Mouse (Mus musculus): ENCODE results near the gene Pth1r. TPM values are rescaled to one million over a fixed set of nuclear protein-coding genes. Genes with fewer than 3 reads are reported as not detected.
A peak's percentile ranks its signal among the peaks of the same experiment; 100 is the strongest.

Pth1r gene
- 1 to 10 TPM; 6.4 to 8.3 TPM for total RNA-seq (2021)
- long read RNA-seq, experiment 1, transcript Pth1r-202 (15 exons, 2,219 nt) = major isoform, 6 of 20 reads
- long read RNA-seq, experiment 1, partial matches to known transcripts = 9 of 20 reads
- long read RNA-seq, experiment 1, other reads (novel, unspliced or antisense) = 4 of 20 reads
- long read RNA-seq, experiment 2, transcript Pth1r-202 (15 exons, 2,219 nt) = major isoform, 6 of 11 reads
- long read RNA-seq, experiment 2, partial matches to known transcripts = 1 of 11 reads
- long read RNA-seq, experiment 2, other reads (novel, unspliced or antisense) = 1 of 11 reads

DNA sequence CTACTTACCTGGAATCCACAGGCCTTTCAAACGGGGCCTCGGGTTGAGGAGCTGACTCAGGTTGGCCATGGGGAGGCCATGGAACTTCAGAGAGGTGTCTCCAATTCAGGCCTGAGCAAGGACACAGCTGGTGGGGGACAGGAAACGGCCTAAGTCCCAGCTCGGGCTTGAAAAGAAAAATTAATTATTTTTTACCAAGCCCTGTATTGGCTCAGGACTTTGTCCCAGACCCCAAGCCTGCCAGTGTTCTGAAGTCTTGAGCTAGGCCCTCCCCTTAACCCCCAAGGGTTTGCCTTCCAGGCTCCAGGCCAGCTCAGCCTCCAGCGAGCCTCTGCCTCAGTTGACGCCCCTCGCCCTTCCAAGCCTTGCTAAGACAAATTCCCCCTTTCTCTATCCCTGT, at the start of gene Pth1r:
Gene Pth1r, minus strand, starts transcription at position 185 of the 400 bp plus-strand sequence.
- no peak for DNase-seq (ENCODE audit: low spot score in 2 of 2)
- intact Hi-C loops (cut with DNase I) = no loop called here

DNA sequence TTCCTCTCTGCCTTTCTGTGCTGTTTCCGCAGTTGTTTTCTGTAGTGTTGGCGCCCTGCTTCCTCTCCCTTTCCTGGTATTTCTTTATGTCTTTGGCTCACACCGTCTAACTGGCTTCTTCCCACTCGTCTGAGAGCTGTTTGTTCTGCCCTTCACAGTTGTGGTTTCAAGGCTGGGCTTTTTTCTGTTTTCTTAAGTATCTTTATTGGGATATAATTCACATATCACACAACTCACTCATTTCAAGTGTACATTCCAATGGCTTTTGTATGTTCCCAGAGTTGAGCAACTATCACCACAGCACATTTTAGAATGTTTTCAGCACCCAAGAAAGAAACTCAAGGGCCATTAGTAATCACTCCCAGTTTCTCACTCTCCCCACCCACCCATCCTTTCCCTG, 43.5 kb upstream of the Pth1r start:
- intact Hi-C loops (cut with DNase I) = no loop called here
- DNase-seq (ENCODE audit: low spot score in 2 of 2) = no peak

DNA sequence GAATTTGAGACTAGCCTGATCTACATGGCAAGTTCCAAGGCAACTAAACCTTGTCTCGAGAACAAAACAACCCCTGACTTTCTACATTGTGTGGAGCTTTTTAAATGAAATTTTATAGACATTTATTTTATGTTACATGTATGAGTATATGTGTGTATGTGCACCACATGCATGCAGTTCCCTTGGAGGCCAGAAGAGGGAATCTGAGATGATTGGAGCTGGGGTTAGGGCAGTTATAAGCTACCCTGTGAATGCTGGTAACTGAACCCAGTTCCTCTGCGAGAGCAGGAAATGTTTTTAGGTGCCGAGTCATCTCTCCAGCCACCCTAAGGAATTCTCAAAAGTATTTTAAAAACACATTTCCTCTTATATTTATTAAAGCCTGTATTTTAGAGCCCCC, 41.2 kb upstream of the Pth1r start:
- intact Hi-C loops (cut with DNase I) = no loop called here
- DNase-seq (ENCODE audit: low spot score in 2 of 2) = no peak

DNA sequence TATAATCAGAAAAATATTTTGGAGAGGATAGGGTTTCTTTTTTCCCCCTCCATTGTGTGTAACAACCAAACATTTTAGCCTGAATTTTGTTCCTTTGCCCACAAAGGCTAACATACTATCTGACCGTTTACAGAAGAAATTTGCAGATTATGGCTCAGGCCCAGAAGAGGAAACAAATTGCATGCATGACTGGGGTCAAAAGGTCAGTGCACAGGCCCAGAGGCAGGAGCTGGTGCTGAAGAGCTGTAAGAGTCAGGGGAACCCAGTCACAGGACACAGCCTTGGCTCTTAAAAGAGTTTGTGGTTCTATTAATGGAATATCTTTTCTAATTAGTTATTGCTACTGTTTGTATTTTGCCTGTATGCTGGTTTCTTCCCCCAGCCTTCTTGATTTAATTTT, 36.7 kb upstream of the Pth1r start:
- intact Hi-C loops (cut with DNase I) = loop anchor here (5.0 kb wide), 1 partner anchor 371 kb away; no protein-coding TSS in a partner anchor
- no peak for DNase-seq (ENCODE audit: low spot score in 2 of 2)

DNA sequence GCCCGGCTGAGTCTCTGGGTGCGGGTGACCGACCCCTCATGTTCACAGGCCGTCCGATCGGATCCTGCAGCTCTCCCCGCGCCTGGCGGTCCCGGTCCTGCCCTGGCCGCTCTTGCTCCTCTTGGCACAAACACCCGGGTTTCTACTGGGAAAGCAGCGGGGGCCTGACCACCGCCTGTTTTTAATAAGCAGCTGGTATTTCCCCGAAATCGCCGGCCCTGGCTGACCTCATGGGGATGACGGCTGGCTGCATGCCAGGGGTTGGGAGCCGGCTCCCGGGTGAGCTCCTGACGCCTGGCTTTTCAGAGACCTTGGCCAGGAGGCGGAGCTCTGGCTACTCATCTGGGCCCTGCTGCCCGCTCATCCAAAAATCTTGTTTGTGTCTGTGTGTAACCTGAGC, 34.8 kb upstream of the Pth1r start:
- peak; percentile 68 to 80 for DNase-seq (ENCODE audit: low spot score in 2 of 2)
- intact Hi-C loops (cut with DNase I) = loop anchor here (2.0 to 5.0 kb wide), 3 partner anchors 65 to 369 kb away; no protein-coding TSS in a partner anchor

DNA sequence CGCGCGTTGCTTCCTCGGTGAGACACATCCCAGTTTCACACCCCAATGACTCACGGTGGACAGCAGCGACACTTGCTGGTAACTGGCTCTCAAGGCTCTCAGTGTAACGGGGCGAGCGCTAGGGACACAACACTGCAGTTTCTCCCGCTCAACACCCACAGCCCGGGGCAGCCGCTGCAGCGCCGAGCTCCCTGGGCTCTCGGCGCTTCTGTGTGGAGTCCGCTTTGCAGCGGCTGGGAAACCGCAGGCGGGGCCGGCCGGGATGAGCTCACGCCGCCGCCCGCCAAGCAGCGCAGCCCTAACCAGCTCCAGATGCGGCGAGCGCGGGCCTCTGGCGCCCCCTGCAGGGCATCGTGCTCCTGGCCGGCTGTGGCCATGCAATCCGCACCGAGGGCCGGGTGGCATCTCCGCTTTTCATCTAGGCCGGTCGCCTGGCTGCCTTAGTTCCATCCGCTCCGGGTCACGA, 34.3 kb upstream of the Pth1r start:
- peak; percentile 94 to 95 for DNase-seq (ENCODE audit: low spot score in 2 of 2)
- intact Hi-C loops (cut with DNase I) = loop anchor here (2.0 to 5.0 kb wide), 3 partner anchors 64 to 369 kb away; no protein-coding TSS in a partner anchor

DNA sequence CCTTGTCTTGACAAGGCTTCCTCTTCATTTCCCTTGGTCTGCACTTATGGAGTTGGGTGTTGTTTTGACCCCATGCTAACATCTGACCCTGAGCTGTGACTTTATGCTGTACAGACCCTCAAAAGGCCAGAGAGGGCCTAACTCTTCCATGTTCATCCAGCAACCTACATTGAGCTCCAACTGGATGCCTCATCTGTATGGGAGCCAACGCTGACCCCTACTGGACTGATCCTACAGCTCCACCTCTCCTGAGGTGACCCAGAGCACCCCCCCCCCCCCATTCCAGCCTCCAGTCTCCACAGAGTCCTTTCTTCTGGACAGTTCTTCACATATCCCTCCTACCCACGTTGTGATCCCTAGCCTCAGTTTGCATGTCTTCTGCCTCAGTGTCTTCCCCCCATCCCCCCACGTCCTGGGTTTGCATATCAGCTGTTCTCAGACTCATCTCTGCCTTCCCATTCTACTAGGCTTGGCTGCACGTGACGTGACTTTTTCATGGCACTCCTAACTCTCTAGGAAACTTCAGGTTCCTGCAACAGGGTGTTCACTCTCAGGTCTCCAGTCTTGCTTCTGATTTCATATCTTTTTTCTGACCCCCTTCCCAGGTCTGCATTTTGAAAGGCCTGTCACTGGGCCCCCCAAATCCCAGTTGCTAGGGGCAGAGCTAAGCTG, 32.4 kb upstream of the Pth1r start:
- DNase-seq (ENCODE audit: low spot score in 2 of 2) = no peak
- intact Hi-C loops (cut with DNase I) = no loop called here

DNA sequence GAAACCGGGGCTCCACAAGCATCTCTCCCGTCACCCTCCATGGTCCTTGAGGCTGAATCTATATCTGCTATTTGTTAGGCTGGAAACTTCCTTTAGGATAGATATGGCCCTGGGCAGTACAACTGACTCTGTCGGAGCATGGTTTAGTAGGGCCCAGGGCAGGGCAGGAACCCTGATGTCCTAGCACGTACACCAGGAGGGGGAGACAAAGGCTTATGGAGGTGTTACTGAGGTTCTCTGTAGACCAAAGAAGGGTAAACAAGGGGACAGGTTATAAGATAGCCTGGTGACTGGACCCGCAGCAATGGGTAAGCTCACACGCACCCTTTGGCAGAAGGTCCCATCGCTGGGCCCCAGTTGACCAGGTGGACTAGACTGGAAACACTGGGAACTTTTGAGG, 31.6 kb upstream of the Pth1r start:
- intact Hi-C loops (cut with DNase I) = no loop called here
- no peak for DNase-seq (ENCODE audit: low spot score in 2 of 2)

DNA sequence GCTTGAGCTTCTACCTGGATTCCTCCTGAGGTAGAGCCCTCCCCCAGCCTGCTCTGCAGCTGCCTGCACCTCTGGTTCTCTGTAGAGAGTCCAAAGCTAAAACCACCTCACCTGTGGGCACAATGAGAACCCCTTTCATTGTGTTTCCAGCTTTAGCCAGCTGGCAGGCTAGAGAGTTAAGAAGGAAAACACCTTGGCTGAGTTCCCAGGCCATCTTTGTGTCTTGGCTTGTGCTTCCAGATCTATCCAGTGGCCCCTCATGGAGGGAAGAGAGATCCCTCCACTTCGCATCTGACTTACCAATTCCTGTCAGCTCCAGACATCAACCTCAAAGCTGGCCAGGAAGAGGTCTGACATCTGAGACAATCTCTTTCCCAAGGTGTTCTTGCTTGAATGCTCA, 31.2 kb upstream of the Pth1r start:
- intact Hi-C loops (cut with DNase I) = no loop called here
- no peak for DNase-seq (ENCODE audit: low spot score in 2 of 2)

DNA sequence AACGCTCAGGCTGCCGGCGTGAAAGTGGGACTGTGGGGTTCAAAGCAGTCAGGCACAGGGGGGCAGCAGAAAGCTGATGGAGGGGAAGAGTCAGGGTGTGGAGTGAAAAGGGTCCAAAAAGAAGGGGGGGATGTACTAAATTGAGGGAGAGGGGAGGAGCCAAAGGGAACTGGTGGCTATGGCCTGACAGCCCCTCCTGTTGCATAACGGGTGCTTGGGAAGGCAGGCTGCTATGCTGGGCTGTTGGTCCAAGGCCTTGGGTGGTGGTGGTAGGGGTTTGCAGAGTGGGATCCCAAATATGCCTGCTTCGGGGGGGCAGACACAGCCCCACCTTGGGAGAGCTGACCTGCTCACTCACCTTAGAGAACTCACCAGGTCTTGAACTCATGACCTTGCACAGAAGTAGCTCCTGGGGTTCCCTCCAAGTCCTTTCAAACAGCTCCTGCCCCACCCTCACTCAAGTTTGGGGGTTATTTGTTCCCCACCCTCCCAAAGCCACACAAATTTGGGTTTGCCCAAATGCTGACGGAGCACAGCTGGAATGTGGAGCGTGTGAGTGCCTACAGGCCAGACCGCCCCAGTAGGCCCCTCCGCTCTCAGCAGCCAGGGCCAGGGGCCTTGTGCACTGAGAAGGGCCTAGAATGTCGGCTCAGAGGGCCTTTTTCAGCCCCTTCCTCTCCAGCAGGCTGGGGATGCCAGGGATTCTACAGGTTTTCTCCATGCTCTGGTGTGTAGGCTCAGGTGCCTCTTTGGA, 28.5 kb upstream of the Pth1r start:
- DNase-seq (ENCODE audit: low spot score in 2 of 2) = no peak
- intact Hi-C loops (cut with DNase I) = no loop called here

DNA sequence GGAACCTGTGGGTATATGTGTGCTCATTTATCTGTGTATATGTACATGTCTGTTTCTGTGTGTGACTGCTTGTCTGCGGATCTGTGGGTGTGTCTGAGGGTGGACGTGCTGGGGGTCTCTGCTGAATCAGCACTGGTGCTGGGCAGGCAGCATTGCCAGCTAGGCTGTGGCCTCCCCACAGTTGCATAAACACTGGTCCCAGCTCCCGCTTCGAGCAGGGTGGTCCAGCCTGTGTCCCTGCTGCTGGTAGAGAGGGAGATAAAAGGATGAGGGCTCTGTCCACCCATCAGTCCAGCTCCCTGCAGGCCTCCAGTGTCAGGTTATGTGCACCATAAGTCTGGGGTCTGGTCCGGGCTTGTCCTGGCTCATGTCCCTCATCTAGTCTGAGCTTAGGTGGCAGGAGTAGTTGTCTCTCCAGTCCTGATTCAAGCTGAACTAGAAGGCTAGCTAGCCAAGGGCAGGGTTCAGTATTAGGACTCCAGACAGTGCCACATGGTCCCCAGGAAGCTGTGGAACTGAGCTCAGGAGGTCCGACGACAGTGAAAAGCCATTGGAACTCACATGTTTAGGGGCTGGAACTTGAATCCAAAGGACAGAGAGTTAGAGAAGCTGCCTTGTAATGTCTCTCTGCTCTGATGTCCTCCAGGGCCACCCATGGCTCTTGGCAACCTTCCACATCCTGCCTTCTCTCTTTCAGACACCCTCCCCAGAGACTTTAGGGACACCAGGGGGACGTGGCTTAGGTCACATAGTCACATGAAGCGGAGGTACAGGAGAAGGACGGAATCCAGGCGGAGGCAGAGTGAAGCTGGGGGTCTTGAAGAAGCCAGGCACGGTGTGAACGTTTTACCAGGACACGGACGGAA, 27.7 kb upstream of the Pth1r start:
- intact Hi-C loops (cut with DNase I) = no loop called here
- DNase-seq (ENCODE audit: low spot score in 2 of 2) = no peak

DNA sequence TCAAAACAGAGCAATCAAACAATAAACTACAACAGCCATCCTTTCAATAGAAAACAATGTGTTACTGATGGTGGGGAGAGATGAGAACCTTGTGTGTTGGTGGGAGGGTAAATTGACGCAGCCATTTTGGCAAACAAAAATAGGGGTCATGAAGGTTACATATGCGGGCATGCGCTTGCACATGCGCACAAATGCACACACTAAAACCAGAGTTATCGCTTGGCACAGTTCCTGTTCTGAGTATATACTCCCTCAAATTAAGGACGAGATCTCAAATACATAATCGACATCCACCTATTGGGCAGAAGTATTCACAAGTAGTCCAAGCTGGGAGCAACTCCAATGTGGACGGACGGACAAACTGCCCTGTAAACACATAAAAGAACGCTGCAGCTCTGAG, 25.4 kb upstream of the Pth1r start:
- intact Hi-C loops (cut with DNase I) = no loop called here
- DNase-seq (ENCODE audit: low spot score in 2 of 2) = no peak

DNA sequence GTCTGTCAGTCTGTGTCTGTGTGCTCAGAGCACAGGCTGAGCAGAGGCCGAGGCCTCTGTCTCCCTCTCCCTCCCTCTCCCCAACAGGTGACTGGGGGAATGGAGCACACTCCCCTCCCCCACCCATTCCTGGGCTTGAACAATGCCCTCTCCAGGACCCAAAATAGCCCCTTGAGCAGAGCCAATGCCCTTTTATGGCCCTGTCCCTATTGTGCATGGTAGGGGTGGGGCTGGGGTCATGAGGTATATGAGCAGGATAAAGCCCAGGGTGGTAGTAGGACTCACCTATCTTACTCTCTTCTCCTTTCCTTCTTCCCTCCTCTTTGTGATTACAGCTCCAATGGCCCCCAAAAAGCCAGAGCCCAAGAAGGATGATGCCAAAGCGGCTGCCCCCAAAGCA, 16.5 kb upstream of the Pth1r start:
- intact Hi-C loops (cut with DNase I) = no loop called here

DNA sequence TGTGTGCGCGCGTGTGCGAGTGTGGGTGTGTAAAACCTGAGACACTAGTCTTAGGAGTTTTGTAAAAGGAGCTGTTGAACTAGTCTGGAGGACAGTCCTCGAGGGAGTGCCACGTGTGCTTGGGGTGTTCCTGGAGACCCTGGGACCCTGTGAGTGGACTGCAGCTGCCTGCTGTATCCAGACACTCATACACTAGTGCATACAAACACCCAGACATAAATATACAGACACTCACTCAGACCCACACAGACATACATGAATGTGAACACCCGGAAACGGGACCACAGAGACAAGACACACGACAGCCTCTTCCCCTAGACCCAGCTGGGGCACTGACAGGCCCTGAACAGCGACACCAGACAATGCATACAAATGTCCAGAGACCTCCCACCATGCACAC, 15.8 kb upstream of the Pth1r start:
- intact Hi-C loops (cut with DNase I) = no loop called here
- DNase-seq (ENCODE audit: low spot score in 2 of 2) = no peak

More for the DNA sequence above, 16.5 kb upstream of the Pth1r start:
- DNase-seq (ENCODE audit: low spot score in 2 of 2) = no peak

DNA sequence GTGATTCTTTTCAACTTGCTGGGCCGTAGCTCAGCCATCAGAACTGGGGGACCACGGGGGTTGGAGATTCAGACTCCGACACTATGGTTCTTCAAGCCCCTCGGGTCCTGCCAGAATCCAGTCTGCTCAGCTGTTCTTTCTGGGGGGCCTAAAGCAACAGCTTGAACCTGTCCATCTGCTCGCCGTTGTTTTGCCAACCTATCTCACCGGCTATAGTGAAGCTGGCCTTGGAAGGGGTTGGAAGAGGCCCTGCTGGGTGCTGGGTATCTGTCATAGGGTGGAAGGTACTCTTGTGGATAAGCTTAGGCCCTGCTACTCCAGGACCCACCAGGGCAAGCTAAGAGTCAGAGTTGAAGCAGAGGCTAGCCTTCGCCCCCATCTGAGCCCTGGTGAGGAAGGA, 13.9 kb upstream of the Pth1r start:
- intact Hi-C loops (cut with DNase I) = no loop called here
- DNase-seq (ENCODE audit: low spot score in 2 of 2) = no peak

DNA sequence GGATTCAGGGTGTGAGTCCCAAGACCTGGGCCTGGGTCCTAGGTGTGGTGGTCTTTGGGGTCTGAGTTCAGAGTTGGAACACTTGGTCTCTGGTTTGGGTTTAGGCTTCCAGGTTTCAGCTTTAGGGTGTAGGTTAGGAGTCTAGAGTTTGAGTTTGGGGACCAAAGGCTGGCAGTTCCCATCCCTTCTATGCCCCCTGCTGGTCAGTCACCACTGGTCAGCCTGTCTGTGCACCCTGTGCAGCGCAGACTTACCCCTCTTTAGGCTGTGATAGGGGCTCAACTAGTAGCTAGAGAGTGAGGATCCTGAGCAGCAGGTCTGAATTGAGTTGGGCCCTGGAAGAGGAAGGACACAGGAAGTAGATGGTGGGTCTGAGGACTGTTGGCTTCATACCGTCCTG, 12.3 kb upstream of the Pth1r start:
- peak in 1 of 2 experiments; percentile 53 for DNase-seq (ENCODE audit: low spot score in 2 of 2)
- intact Hi-C loops (cut with DNase I) = no loop called here

DNA sequence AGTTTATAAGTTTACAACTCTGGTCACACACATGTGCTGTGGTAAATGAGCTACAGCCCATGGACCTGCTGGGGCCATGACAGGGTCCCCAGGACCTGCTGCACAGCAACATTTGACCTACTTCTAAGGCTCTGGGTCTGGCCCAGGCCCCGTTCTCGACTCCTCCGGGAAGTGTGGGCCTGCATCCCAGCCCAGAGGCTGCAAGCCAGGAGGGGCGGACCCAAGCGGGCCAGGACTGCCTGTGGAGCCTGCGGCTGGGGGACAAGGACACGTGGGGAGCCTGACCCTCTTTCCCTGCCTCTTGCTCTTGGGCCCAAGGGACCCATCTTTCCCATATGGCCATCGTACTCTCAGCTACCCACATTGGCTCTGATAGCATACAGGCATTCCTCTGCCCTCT, 11.7 kb upstream of the Pth1r start:
- intact Hi-C loops (cut with DNase I) = no loop called here
- peak; percentile 31 to 41 for DNase-seq (ENCODE audit: low spot score in 2 of 2)

DNA sequence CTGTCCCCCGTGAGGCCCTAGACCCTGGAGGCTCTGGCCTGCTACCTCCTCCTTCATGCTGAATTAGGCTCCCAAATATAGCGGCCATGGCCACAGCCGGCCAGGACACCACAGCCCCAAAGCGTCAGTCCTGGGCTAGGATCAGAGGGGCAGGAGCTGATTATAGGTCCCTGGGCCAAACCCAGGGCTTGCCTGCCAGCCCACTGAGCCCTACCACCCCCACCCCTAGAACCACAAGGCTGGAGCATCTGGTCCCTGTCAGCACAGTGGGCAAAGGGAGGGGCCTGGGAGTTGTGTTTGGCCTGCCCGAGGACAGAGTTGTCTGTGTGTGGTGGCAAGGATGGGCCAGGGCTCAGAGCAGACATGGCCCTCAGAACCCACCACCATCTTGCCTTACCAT, 10.9 kb upstream of the Pth1r start:
- no peak for DNase-seq (ENCODE audit: low spot score in 2 of 2)
- intact Hi-C loops (cut with DNase I) = no loop called here

DNA sequence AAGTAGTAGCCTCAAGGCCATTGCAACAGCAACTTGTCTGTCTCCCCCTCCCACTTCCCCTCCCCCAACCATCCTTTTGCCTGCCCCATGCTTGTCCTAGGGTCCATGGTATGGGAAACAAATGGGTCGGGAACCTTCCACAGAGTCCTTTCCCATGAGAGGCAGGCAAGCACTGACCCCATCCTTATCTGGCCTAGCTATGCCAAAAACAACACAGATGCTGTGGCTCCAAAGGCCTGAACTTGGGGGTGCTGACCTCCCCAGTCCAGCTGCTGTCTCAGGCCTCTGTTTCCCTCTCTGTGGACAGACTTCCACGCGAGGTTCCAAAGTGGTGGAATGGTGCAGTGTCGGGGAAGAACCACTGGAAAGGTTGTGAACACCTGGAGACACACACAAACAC, 6.8 kb upstream of the Pth1r start:
- no peak for DNase-seq (ENCODE audit: low spot score in 2 of 2)
- intact Hi-C loops (cut with DNase I) = no loop called here
